Mouse (Mus musculus): Measurements from ENCODE around the gene Ablim2. TPM values are rescaled to one million over a fixed set of nuclear protein-coding genes. Genes with fewer than 3 reads are reported as not detected.

Ablim2 gene
- polyA plus RNA-seq, 1 experiment from 2014 or later, result 1.3 TPM

- no peak overlapping the region for H3K27ac ChIP-seq
- H3K36me3 ChIP-seq, result no peaks in the 10 kb centered on the region
- no peak overlapping the region for H3K4me3 ChIP-seq
- no peaks in the 10 kb centered on the region for H3K27me3 ChIP-seq (ENCODE audit: insufficient read depth, poor library complexity, severe bottlenecking)
- WGBS, result 91% methylated on average over 3 of the region's 3 CpGs
- DNase-seq (ENCODE audit: low spot score), result no peak
- H3K9me3 ChIP-seq, result no peaks in the 10 kb centered on the region
- no peaks in the 10 kb centered on the region for H3K4me1 ChIP-seq (replicated peaks)
These were observed 47.5 kb downstream of the Ablim2 start for GRCm38 (mm10) chr5:35805209-35805608.

GRCm38 (mm10) chr5:35807018-35807417 lies 49.3 kb downstream of the Ablim2 start:
- Histone ChIP-seq H3K4me3 (no peak overlapping the region), H3K27me3 (ENCODE audit: insufficient read depth, poor library complexity, severe bottlenecking) (no peaks in the 10 kb centered on the region), H3K27ac (no peak overlapping the region), H3K36me3 (no peaks in the 10 kb centered on the region), H3K4me1 (replicated peaks) (no peaks in the 10 kb centered on the region), H3K9me3 (no peaks in the 10 kb centered on the region)
- 85% methylated on average over 8 of the region's 8 CpGs for WGBS
- no peak for DNase-seq (ENCODE audit: low spot score)

- Histone ChIP-seq H3K9me3 (no peaks in the 10 kb centered on the region), H3K27ac (no peak overlapping the region), H3K27me3 (ENCODE audit: insufficient read depth, poor library complexity, severe bottlenecking) (no peaks in the 10 kb centered on the region), H3K4me1 (replicated peaks) (peaks cover 24% of the 10 kb centered on the region), H3K36me3 (no peaks in the 10 kb centered on the region), H3K4me3 (no peak overlapping the region)
- no peak for DNase-seq (ENCODE audit: low spot score)
- WGBS, result 66% methylated on average over 3 of the region's 3 CpGs
These were observed 52.8 kb downstream of the Ablim2 start for GRCm38 (mm10) chr5:35810526-35810925.

GRCm38 (mm10) chr5:35811639-35812295 lies 54.1 kb downstream of the Ablim2 start:
- H3K4me1 ChIP-seq (replicated peaks), result peaks cover 24% of the 10 kb centered on the region
- no peaks in the 10 kb centered on the region for H3K27me3 ChIP-seq (ENCODE audit: insufficient read depth, poor library complexity, severe bottlenecking)
- H3K4me3 ChIP-seq, result no peak overlapping the region
- no peaks in the 10 kb centered on the region for H3K36me3 ChIP-seq
- H3K27ac ChIP-seq, result no peak overlapping the region
- DNase-seq (ENCODE audit: low spot score), result no peak
- WGBS, result 85% methylated on average over 13 of the region's 13 CpGs
- H3K9me3 ChIP-seq, result no peaks in the 10 kb centered on the region

DNA sequence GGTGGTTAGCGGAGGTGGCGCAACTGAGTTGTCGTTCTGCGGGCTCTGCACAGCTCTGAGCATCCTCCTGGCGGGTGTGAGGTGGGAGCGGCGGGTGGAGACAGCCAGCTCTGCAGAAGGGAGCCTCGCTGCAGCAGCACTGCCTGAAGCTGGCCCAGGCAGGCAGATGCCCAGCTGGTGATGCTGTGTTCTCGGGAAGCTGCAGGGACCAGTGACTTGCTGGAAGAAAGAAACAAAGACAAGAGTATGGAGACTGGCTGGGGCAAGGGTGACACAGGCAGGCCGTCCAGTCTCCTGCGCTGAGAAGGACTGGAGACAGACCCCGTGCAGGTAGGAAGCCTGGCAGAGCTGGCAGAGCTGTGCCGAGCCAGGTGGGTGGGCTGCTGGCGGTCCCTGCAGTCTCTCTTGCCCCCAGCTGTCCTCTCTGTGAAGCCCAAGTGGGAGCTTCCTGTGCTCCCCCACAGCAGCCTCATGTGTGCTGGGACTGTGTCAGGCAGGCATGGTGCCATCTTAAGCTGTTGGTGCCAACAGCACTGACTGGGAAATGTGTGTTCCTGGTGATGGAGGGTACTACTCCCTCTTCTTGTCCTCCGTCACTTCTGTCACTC lies 56.8 kb downstream of the Ablim2 start:
- WGBS, result 74% methylated on average over 15 of the region's 15 CpGs
- H3K9me3 ChIP-seq, result no peaks in the 10 kb centered on the region
- DNase-seq (ENCODE audit: low spot score), result no peak
- no peak overlapping the region for H3K4me3 ChIP-seq
- H3K27me3 ChIP-seq (ENCODE audit: insufficient read depth, poor library complexity, severe bottlenecking), result no peaks in the 10 kb centered on the region
- no peaks in the 10 kb centered on the region for H3K36me3 ChIP-seq
- peaks cover 24% of the 10 kb centered on the region for H3K4me1 ChIP-seq (replicated peaks)
- H3K27ac ChIP-seq, result 0 out of 2 replicates have a peak overlapping the region, but pooled peaks have one; percentile 2

- Histone ChIP-seq H3K4me3 (no peak overlapping the region), H3K4me1 (replicated peaks) (peaks cover 24% of the 10 kb centered on the region), H3K36me3 (no peaks in the 10 kb centered on the region), H3K27ac (0 out of 2 replicates have a peak overlapping the region, but pooled peaks have one; percentile 2), H3K27me3 (ENCODE audit: insufficient read depth, poor library complexity, severe bottlenecking) (no peaks in the 10 kb centered on the region), H3K9me3 (no peaks in the 10 kb centered on the region)
- 38% methylated on average over 2 of the region's 2 CpGs for WGBS
- DNase-seq (ENCODE audit: low spot score), result no peak
These were observed 57.4 kb downstream of the Ablim2 start for GRCm38 (mm10) chr5:35815051-35815450.

DNA sequence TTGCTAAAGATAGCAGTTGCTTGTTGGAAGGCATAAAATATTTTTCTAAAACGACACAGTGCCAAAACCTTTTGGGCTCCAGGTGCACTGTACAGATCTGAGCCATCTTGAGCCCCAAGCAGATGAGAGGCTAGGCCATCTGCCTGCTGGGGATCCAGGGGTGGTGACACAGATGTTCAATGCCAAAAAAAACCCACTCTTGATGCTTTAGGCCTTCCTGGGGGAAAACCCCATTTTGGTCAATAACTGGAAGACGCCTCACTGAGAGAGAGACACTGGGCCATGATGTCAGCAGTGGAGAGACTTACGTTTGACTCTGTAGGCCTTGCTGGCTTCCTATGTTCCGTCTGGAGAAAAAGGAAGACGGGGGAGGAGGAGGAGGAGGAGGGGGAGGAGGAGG lies 59.6 kb downstream of the Ablim2 start:
- Histone ChIP-seq H3K27ac (no peak overlapping the region), H3K36me3 (no peaks in the 10 kb centered on the region), H3K4me3 (no peak overlapping the region), H3K9me3 (no peaks in the 10 kb centered on the region), H3K4me1 (replicated peaks) (peaks cover 24% of the 10 kb centered on the region), H3K27me3 (ENCODE audit: insufficient read depth, poor library complexity, severe bottlenecking) (no peaks in the 10 kb centered on the region)
- DNase-seq (ENCODE audit: low spot score), result no peak
- WGBS, result 76% methylated on average over 5 of the region's 5 CpGs

DNA sequence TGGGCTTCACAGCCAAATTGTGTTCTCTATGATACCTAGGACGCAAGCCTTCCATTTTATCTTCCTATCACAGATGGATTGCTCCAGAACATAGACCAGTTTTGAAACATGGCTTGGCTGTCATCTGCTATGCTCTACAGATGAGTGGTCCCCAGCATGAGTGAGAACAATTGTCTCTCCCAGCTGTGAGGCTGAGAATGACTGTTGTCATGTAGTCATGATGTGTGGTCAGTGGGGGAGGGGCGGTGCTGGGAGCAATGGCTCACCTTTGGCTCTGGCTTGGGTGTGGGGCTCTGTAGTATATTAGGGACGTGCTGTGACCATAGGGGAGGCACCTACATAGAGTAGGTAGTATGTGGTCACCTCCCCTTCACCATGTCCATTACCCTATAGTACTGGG lies 60.2 kb downstream of the Ablim2 start:
- H3K27ac ChIP-seq, result no peak overlapping the region
- no peaks in the 10 kb centered on the region for H3K36me3 ChIP-seq
- peaks cover 21% of the 10 kb centered on the region for H3K4me1 ChIP-seq (replicated peaks)
- 91% methylated on average over 3 of the region's 3 CpGs for WGBS
- no peaks in the 10 kb centered on the region for H3K9me3 ChIP-seq
- no peaks in the 10 kb centered on the region for H3K27me3 ChIP-seq (ENCODE audit: insufficient read depth, poor library complexity, severe bottlenecking)
- no peak overlapping the region for H3K4me3 ChIP-seq
- DNase-seq (ENCODE audit: low spot score), result no peak

DNA sequence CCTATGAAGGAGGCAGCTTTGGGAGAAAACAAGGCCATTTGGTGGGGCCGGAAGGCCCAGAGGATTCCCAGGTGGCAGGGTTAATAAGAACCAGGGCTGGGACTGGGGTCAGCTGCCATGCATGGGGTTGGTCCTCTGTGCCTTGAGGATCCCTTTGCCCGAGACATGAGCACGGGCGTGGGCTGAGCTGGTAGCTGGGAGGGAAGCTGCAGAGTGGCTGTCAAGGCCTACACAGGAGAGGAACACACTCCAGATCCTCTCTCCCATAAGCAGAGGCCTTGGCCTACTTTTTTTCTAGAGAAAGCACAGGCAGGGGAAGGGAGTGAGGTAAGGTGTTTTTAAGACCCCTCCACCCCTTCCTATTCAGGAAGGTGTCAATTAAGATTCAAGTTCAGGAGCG lies 65.0 kb downstream of the Ablim2 start:
- peaks cover 9% of the 10 kb centered on the region; the same call in 1 of the 2 replicates for H3K27me3 ChIP-seq (ENCODE audit: insufficient read depth, poor library complexity, severe bottlenecking)
- H3K36me3 ChIP-seq, result no peaks in the 10 kb centered on the region
- 83% methylated on average over 5 of the region's 5 CpGs for WGBS
- H3K4me1 ChIP-seq (replicated peaks), result peaks cover 15% of the 10 kb centered on the region
- no peaks in the 10 kb centered on the region for H3K9me3 ChIP-seq
- DNase-seq (ENCODE audit: low spot score), result no peak
- no peak overlapping the region for H3K4me3 ChIP-seq
- no peak overlapping the region for H3K27ac ChIP-seq

- Histone ChIP-seq H3K9me3 (no peaks in the 10 kb centered on the region), H3K27ac (0 out of 2 replicates have a peak overlapping the region, but pooled peaks have one; percentile 19), H3K27me3 (ENCODE audit: insufficient read depth, poor library complexity, severe bottlenecking) (peaks cover 18% of the 10 kb centered on the region; the same call in 1 of the 2 replicates), H3K36me3 (no peaks in the 10 kb centered on the region), H3K4me3 (no peak overlapping the region), H3K4me1 (replicated peaks) (peaks cover 29% of the 10 kb centered on the region)
- no peak for DNase-seq (ENCODE audit: low spot score)
- 75% methylated on average over 5 of the region's 5 CpGs for WGBS
These were observed 68.8 kb downstream of the Ablim2 start for GRCm38 (mm10) chr5:35826465-35826864.

DNA sequence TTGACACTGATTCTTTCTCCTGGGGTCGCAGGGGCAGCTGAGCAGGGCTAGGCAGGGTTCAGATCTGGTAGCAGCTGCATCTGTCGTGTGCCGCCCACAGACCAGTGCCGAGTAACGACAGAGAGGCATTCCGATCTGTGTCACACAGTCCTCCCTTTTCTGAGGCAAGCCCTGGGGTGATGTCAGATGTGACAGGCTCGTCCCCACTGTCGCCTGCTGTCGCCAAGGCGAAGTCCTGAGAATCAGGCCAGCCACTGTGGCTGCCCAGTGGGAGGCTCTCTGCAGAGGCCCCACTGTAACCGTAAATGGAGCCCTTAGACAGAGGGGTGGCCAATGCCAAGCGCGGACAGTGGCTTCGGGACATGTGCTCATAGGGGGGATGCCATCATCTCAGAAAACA lies 69.4 kb downstream of the Ablim2 start:
- WGBS, result 29% methylated on average over 14 of the region's 14 CpGs
- H3K27ac ChIP-seq, result peak overlapping the region; percentile 19; the same call in 1 of the 2 replicates
- H3K27me3 ChIP-seq (ENCODE audit: insufficient read depth, poor library complexity, severe bottlenecking), result peaks cover 21% of the 10 kb centered on the region; the same call in 1 of the 2 replicates
- peaks cover 32% of the 10 kb centered on the region for H3K4me1 ChIP-seq (replicated peaks)
- no peaks in the 10 kb centered on the region for H3K9me3 ChIP-seq
- H3K36me3 ChIP-seq, result no peaks in the 10 kb centered on the region
- no peak overlapping the region for H3K4me3 ChIP-seq
- DNase-seq (ENCODE audit: low spot score), result peak; percentile 56

GRCm38 (mm10) chr5:35827856-35828255 lies 70.2 kb downstream of the Ablim2 start:
- WGBS, result 84% methylated on average over 5 of the region's 5 CpGs
- H3K4me1 ChIP-seq (replicated peaks), result peaks cover 32% of the 10 kb centered on the region
- no peak overlapping the region for H3K27ac ChIP-seq
- peaks cover 25% of the 10 kb centered on the region; the same call in 1 of the 2 replicates for H3K27me3 ChIP-seq (ENCODE audit: insufficient read depth, poor library complexity, severe bottlenecking)
- H3K9me3 ChIP-seq, result no peaks in the 10 kb centered on the region
- H3K36me3 ChIP-seq, result no peaks in the 10 kb centered on the region
- H3K4me3 ChIP-seq, result no peak overlapping the region
- no peak for DNase-seq (ENCODE audit: low spot score)

DNA sequence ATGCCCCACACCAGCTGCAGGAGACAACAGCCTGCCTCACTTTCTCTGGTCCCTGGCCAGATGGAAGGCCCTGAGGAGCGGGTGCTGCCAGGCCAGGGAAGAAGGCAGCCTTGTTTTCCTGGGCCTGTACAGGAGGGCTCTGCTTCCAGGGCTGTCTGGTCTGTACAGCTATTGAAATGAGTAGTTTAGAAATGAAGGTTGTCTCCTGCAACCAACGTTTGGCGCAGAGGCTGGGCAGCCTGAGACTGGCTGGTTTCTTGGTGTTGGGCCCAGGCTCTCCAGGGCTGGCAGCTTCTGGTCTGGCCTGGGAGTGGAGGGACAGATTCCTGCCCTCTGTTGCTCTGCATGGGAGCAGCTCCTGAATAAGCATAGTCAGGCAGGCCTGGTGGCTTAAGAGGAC lies 72.4 kb downstream of the Ablim2 start:
- H3K27ac ChIP-seq, result no peak overlapping the region
- H3K4me3 ChIP-seq, result no peak overlapping the region
- no peaks in the 10 kb centered on the region for H3K9me3 ChIP-seq
- 84% methylated on average over 3 of the region's 3 CpGs for WGBS
- H3K36me3 ChIP-seq, result no peaks in the 10 kb centered on the region
- no peak for DNase-seq (ENCODE audit: low spot score)
- peaks cover 25% of the 10 kb centered on the region; the same call in 1 of the 2 replicates for H3K27me3 ChIP-seq (ENCODE audit: insufficient read depth, poor library complexity, severe bottlenecking)
- H3K4me1 ChIP-seq (replicated peaks), result peaks cover 32% of the 10 kb centered on the region
